Comparison of ENCODE assay signal across 13 mouse cellular contexts in the genomic region with DNA sequence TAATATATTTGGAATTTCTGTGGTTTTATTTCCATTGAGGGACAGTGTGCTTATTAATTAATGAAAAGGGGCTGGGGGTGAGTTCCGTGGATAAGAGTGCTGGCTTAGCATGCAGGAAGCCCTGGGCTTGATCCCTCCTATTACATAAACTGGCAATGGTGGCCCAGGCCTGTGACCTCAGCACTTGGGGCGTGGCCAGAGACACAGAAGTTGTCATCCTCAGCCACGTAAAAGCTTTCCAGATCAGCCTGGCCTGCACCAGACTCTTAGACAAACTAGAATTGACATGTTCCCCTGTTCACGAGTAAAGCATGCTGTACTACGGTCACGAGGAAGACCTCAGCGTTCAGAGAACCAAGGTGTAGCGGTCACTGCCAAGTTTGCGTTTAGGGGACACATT.
"Had no signal": no experiment of that assay in that cellular context is flagged by ENCODE, and none has a peak within 500 bp of the region (broad histone marks: within the 10 kb centered on the region; RNA-seq: fewer than 3 reads in every experiment).

No protein-coding gene starts in this region.

- DNase-seq: kidney, postnatal 10 days; kidney, postnatal 4 days; lung, adult 2 months; lung, postnatal 4 days; midbrain, embryonic 14.5 days; right cerebral cortex, postnatal 14 days; thymus, postnatal 36 days had no signal

- H3K9ac ChIP-seq: liver, embryonic 15.5 days; neural tube, embryonic 13.5 days had no signal

- H3K27me3 ChIP-seq: liver, embryonic 15.5 days; neural tube, embryonic 13.5 days had no signal

- H3K9me3 ChIP-seq: limb, embryonic 10.5 days; liver, embryonic 15.5 days; midbrain, embryonic 10.5 days; neural tube, embryonic 13.5 days had no signal

- H3K4me3 ChIP-seq: limb, embryonic 10.5 days; liver, embryonic 15.5 days; midbrain, embryonic 10.5 days; neural tube, embryonic 13.5 days had no signal

- ATAC-seq: lung, postnatal 0 days had no signal

- H3K4me2 ChIP-seq: liver, embryonic 11.5 days; liver, embryonic 15.5 days; neural tube, embryonic 13.5 days had no signal

- H3K27ac ChIP-seq: limb, embryonic 10.5 days; liver, embryonic 15.5 days; midbrain, embryonic 10.5 days; neural tube, embryonic 13.5 days had no signal

- H3K36me3 ChIP-seq: limb, embryonic 10.5 days; liver, embryonic 15.5 days; neural tube, embryonic 13.5 days had no signal
